In the genomic region with DNA sequence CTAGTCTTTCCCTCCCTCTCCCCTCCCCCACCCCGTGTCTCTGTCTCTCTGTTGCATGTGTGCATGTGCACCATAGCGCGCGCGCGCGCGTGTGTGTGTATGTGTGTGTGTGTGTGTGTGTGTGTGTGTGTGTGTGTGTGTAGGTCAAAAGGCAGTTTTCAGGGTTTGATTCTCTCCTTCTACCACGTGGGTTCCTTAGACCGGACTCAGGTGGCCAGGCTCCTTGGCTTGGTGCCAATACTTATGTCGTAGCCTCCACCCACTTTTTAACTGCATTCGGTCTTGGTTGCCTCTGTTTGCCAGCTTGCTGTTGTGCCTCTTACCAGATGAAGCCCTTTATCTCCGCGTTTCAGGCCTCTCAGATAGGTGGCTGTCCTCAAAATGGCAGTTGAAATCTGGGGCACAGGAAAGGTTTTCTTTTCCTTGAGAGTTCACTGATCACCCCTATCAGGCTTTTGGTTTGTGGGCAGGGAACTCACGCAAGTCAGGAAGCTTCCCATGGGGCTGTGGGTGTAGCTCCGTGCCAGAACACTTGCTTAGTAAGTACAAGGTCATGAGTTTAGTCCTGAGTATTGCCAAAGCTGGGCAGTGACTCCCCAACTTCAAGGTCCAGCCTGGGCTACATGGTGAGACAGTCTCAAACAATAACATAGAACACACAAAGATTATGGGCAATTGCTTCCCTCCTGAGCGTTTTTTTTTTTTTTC, we compare ENCODE assay signal across 8 mouse cellular contexts. TPM values are rescaled to one million over a fixed set of nuclear protein-coding genes. Genes with fewer than 3 reads are reported as not detected.
A peak's percentile ranks its signal among the peaks of the same experiment; 100 is the strongest.
DNase-seq lines count a peak whose midpoint lies in the region; ATAC-seq lines count a peak whose summit lies in the region.

No protein-coding gene starts in this region.

- peaks cover 9 to 11% of the 10 kb centered on the region in 2 experiments for H3K4me1 ChIP-seq in heart, embryonic 14.5 days (ENCODE audit: control insufficient read depth in 2 of 2, insufficient read depth in 2 of 2, low read length in 2 of 2)
- H3K4me1 ChIP-seq in intestine, embryonic 14.5 days (replicated peaks; ENCODE audit: control insufficient read depth, insufficient read depth, low read length) = peaks cover 5% of the 10 kb centered on the region; the same call in 1 of the 2 replicates
- H3K4me1 ChIP-seq in liver, embryonic 15.5 days (replicated peaks) = 0 out of 2 replicates have a peak, but pooled peaks cover 10% of the 10 kb centered on the region

- H3K4me2 ChIP-seq in heart, embryonic 14.5 days (ENCODE audit: low read length) = peak overlapping the region; percentile 27; the same call in 1 of the 2 replicates
- H3K4me2 ChIP-seq in intestine, embryonic 14.5 days (ENCODE audit: low read length) = peak overlapping the region; percentile 15
- H3K4me2 ChIP-seq in liver, embryonic 15.5 days = peak overlapping the region; percentile 50

- no peak overlapping the region for H3K4me3 ChIP-seq in heart, embryonic 14.5 days (ENCODE audit: control insufficient read depth in 1 of 2, insufficient read depth in 1 of 2, low read depth in 1 of 2, low read length in 2 of 2)
- no peak overlapping the region for H3K4me3 ChIP-seq in intestine, embryonic 14.5 days (ENCODE audit: low read depth, low read length)
- peak overlapping the region; percentile 19; the same call in 1 of the 2 replicates for H3K4me3 ChIP-seq in liver, embryonic 15.5 days (replicated peaks)

- 32% methylated on average over 17 of the region's 17 CpGs for WGBS in heart, embryonic 14.5 days
- 43% methylated on average over 17 of the region's 17 CpGs for WGBS in intestine, embryonic 14.5 days
- 18% methylated on average over 16 of the region's 17 CpGs for WGBS in liver, embryonic 15.5 days (ENCODE audit: insufficient replicate concordance)

- no peaks in the 10 kb centered on the region for H3K9me3 ChIP-seq in heart, embryonic 14.5 days (ENCODE audit: control insufficient read depth, low read length)
- H3K9me3 ChIP-seq in intestine, embryonic 14.5 days (ENCODE audit: control insufficient read depth, low read length) = no peaks in the 10 kb centered on the region
- no peaks in the 10 kb centered on the region for H3K9me3 ChIP-seq in liver, embryonic 15.5 days (replicated peaks)

- peaks cover 74% of the 10 kb centered on the region for H3K27me3 ChIP-seq in heart, embryonic 14.5 days (ENCODE audit: control insufficient read depth, insufficient read depth, low read length)
- H3K27me3 ChIP-seq in intestine, embryonic 14.5 days (replicated peaks; ENCODE audit: control insufficient read depth, insufficient read depth, low read length) = peaks cover 44% of the 10 kb centered on the region
- peaks cover 65% of the 10 kb centered on the region for H3K27me3 ChIP-seq in liver, embryonic 15.5 days

- intact Hi-C loops in heart, postnatal 36 days (cut with DNase I) = no loop called here

- no peak for DNase-seq in heart, postnatal 36 days
- peak; percentile 88 for DNase-seq in MEL-GATA-1-ER (ENCODE audit: extremely low read depth, low read depth)
- peak; percentile 65 for DNase-seq in intestine, embryonic 14.5 days (ENCODE audit: low spot score)
- DNase-seq in layer of hippocampus, adult 8-10 months (ENCODE audit: low spot score in 2 of 2) = no peak
- DNase-seq in cerebellum, postnatal 10 days = no peak
- no peak for DNase-seq in left cerebral cortex, adult 8-10 months (ENCODE audit: low spot score in 2 of 2)

- no peak overlapping the region for H3K9ac ChIP-seq in heart, embryonic 14.5 days (ENCODE audit: low read length)
- H3K9ac ChIP-seq in intestine, embryonic 14.5 days (ENCODE audit: low read length) = no peak overlapping the region
- no peak overlapping the region for H3K9ac ChIP-seq in liver, embryonic 15.5 days

- H3K27ac ChIP-seq in heart, embryonic 14.5 days (replicated peaks in 1 of 2; ENCODE audit: control insufficient read depth in 1 of 2, insufficient read depth in 1 of 2, low read depth in 2 of 2, low read length in 2 of 2) = no peak overlapping the region
- H3K27ac ChIP-seq in intestine, embryonic 14.5 days (ENCODE audit: low read depth) = no peak overlapping the region
- peak overlapping the region; percentile 61 for H3K27ac ChIP-seq in liver, embryonic 15.5 days (replicated peaks)

- H3K36me3 ChIP-seq in heart, embryonic 14.5 days (ENCODE audit: control insufficient read depth, insufficient read depth, low read length) = no peaks in the 10 kb centered on the region
- no peaks in the 10 kb centered on the region for H3K36me3 ChIP-seq in intestine, embryonic 14.5 days (ENCODE audit: control insufficient read depth, insufficient read depth, low read length)
- 0 out of 2 replicates have a peak, but pooled peaks cover 2% of the 10 kb centered on the region for H3K36me3 ChIP-seq in liver, embryonic 15.5 days (replicated peaks)

- ATAC-seq in heart, embryonic 14.5 days (ENCODE audit: insufficient number of reproducible peaks, insufficient read depth, low FRiP score, low read depth) = no peak
- no peak for ATAC-seq in intestine, embryonic 14.5 days (replicated peaks; ENCODE audit: low FRiP score, low TSS enrichment, low read depth)
- peak; percentile 13; the same call in 1 of the 2 replicates for ATAC-seq in liver, embryonic 15.5 days (ENCODE audit: insufficient read depth)

RNA-seq across cellular contexts. Expression of gene Mpzl2, which starts 1.7 kb away (rescaled TPM):
- 0.59 and 1.1 TPM in 2 replicates for polyA plus RNA-seq in heart, embryonic 14.5 days (2014; fragmentation: Nextera tagmentation; extraction: Ambion mirVana)
- 1 to 10 TPM in 1 of 2 experiments, under 1 TPM in 1; 0.76 to 1.2 TPM for total RNA-seq in heart, postnatal 36 days (2021)
- polyA plus RNA-seq in intestine, embryonic 14.5 days (2014; fragmentation: Nextera tagmentation; extraction: Ambion mirVana) = 26.7 and 27.0 TPM in 2 replicates
- 9.0 and 9.4 TPM in 2 replicates for polyA plus RNA-seq in liver, embryonic 15.5 days (2015; fragmentation: Nextera tagmentation; extraction: Ambion mirVana)
- 1 to 10 TPM; 1.3 TPM for total RNA-seq in layer of hippocampus, adult 8-10 months (2022)
- total RNA-seq in left cerebral cortex, adult 8-10 months (2022) = 1 to 10 TPM; 1.4 to 1.8 (median 1.6) TPM

RNA-seq across cellular contexts. Expression of gene Mpzl3, which starts 13.7 kb away (rescaled TPM):
- 1.1 and 1.5 TPM in 2 replicates for polyA plus RNA-seq in heart, embryonic 14.5 days (2014; fragmentation: Nextera tagmentation; extraction: Ambion mirVana)
- 1 to 10 TPM; 1.4 to 1.5 TPM for total RNA-seq in heart, postnatal 36 days (2021)
- polyA plus RNA-seq in intestine, embryonic 14.5 days (2014; fragmentation: Nextera tagmentation; extraction: Ambion mirVana) = 6.3 and 6.5 TPM in 2 replicates
- 0.79 and 1.1 TPM in 2 replicates for polyA plus RNA-seq in liver, embryonic 15.5 days (2015; fragmentation: Nextera tagmentation; extraction: Ambion mirVana)
- total RNA-seq in layer of hippocampus, adult 8-10 months (2022) = 1 to 10 TPM; 3.4 to 5.4 (median 3.7) TPM
- 1 to 10 TPM; 4.0 to 5.7 (median 5.0) TPM for total RNA-seq in left cerebral cortex, adult 8-10 months (2022)

RNA-seq across cellular contexts. Expression of gene Cd3e, which starts 31.9 kb away (rescaled TPM):
- polyA plus RNA-seq in heart, embryonic 14.5 days (2014; fragmentation: Nextera tagmentation; extraction: Ambion mirVana) = not detected in 2 replicates
- under 1 TPM; 0.47 to 0.60 TPM for total RNA-seq in heart, postnatal 36 days (2021)
- 0.49 TPM in 1 of 2 replicates, not detected in the other for polyA plus RNA-seq in intestine, embryonic 14.5 days (2014; fragmentation: Nextera tagmentation; extraction: Ambion mirVana)
- not detected in 2 replicates for polyA plus RNA-seq in liver, embryonic 15.5 days (2015; fragmentation: Nextera tagmentation; extraction: Ambion mirVana)
- total RNA-seq in layer of hippocampus, adult 8-10 months (2022) = under 1 TPM in 2 of 4 experiments, not detected in 2; 0.27 to 0.33 TPM
- total RNA-seq in left cerebral cortex, adult 8-10 months (2022) = under 1 TPM in 1 of 4 experiments, not detected in 3; 0.19 TPM

RNA-seq across cellular contexts. Expression of gene Jaml, which starts 37.7 kb away (rescaled TPM):
- polyA plus RNA-seq in heart, embryonic 14.5 days (2014; fragmentation: Nextera tagmentation; extraction: Ambion mirVana) = 0.18 and 0.28 TPM in 2 replicates
- total RNA-seq in heart, postnatal 36 days (2021) = under 1 TPM; 0.19 to 0.24 TPM
- polyA plus RNA-seq in intestine, embryonic 14.5 days (2014; fragmentation: Nextera tagmentation; extraction: Ambion mirVana) = 42.7 and 49.4 TPM in 2 replicates
- polyA plus RNA-seq in liver, embryonic 15.5 days (2015; fragmentation: Nextera tagmentation; extraction: Ambion mirVana) = 0.40 and 0.56 TPM in 2 replicates
- total RNA-seq in layer of hippocampus, adult 8-10 months (2022) = 1 to 10 TPM in 1 of 4 experiments, under 1 TPM in 3; 0.55 to 1.3 (median 0.72) TPM
- 1 to 10 TPM in 2 of 4 experiments, under 1 TPM in 1, not detected in 1; 0.74 to 1.5 (median 1.4) TPM for total RNA-seq in left cerebral cortex, adult 8-10 months (2022)

RNA-seq across cellular contexts. Expression of gene Cd3d, which starts 59.7 kb away (rescaled TPM):
- polyA plus RNA-seq in heart, embryonic 14.5 days (2014; fragmentation: Nextera tagmentation; extraction: Ambion mirVana) = not detected in 2 replicates
- total RNA-seq in heart, postnatal 36 days (2021) = under 1 TPM in 1 of 2 experiments, not detected in 1; 0.35 TPM
- not detected in 2 replicates for polyA plus RNA-seq in intestine, embryonic 14.5 days (2014; fragmentation: Nextera tagmentation; extraction: Ambion mirVana)
- polyA plus RNA-seq in liver, embryonic 15.5 days (2015; fragmentation: Nextera tagmentation; extraction: Ambion mirVana) = 0.09 and 0.10 TPM in 2 replicates
- total RNA-seq in layer of hippocampus, adult 8-10 months (2022) = not detected
- total RNA-seq in left cerebral cortex, adult 8-10 months (2022) = not detected

Comparison
In these comparisons a context has a peak if more than half of its experiments do, and no peak if none do; other contexts are left out.
1. DNase-seq: peak in MEL-GATA-1-ER (single experiment) and intestine, embryonic 14.5 days (single experiment); none in heart, postnatal 36 days (0 of 2), layer of hippocampus, adult 8-10 months (0 of 2), cerebellum, postnatal 10 days (0 of 2) and left cerebral cortex, adult 8-10 months (0 of 2).
2. Peak in every context shown above with its lines, with median percentiles within 50 percentile points of each other: H3K4me2 ChIP-seq.